7 mouse cellular contexts compared by ENCODE assay signal in genomic region chr3:87618981-87619710, GRCm38 (mm10). TPM values are rescaled to one million over a fixed set of nuclear protein-coding genes. Genes with fewer than 3 reads are reported as not detected.
DNase-seq lines count a peak whose midpoint lies in the region; ATAC-seq and TF ChIP-seq lines count a peak whose summit lies in the region.

No protein-coding gene starts in this region.

- DNase-seq in spleen, adult 2 months (ENCODE audit: low read depth in 1 of 2, low spot score in 2 of 2) = no peak
- no peak for DNase-seq in spleen, postnatal 36 days (ENCODE audit: low spot score in 2 of 2)
- no peak for DNase-seq in limb, embryonic 11.5 days (ENCODE audit: low spot score)
- no peak for DNase-seq in MN1 (ENCODE audit: low spot score)
- DNase-seq in left cerebral cortex, adult 18-20 months (ENCODE audit: low spot score in 2 of 2) = no peak

- TF ChIP-seq CTCF in spleen, adult 2 months (IDR thresholded peaks at IDR 0.05; ENCODE audit: extremely low read depth, insufficient read depth, insufficient read length, insufficient replicate concordance) = no peak

- H3K27me3 ChIP-seq in spleen, adult 2 months (ENCODE audit: control insufficient read depth, insufficient read depth, low read length) = no peaks in the 10 kb centered on the region
- H3K27me3 ChIP-seq in heart, embryonic 12.5 days (replicated peaks) = no peaks in the 10 kb centered on the region
- H3K27me3 ChIP-seq in limb, embryonic 11.5 days (ENCODE audit: control insufficient read depth, insufficient read depth, low read length) = no peaks in the 10 kb centered on the region
- H3K27me3 ChIP-seq in neural tube, embryonic 13.5 days = no peaks in the 10 kb centered on the region

- H3K27ac ChIP-seq in spleen, adult 2 months (ENCODE audit: insufficient read depth, low read length) = no peak overlapping the region
- no peak overlapping the region for H3K27ac ChIP-seq in heart, embryonic 12.5 days (ENCODE audit: poor library complexity, severe bottlenecking)
- no peak overlapping the region for H3K27ac ChIP-seq in limb, embryonic 11.5 days (replicated peaks; ENCODE audit: low read depth, low read length)
- H3K27ac ChIP-seq in neural tube, embryonic 13.5 days (replicated peaks) = no peak overlapping the region

- H3K4me3 ChIP-seq in spleen, adult 2 months (ENCODE audit: extremely low read depth, insufficient read depth, insufficient read length) = peak overlapping the region; percentile 5; the same call in 1 of the 2 replicates
- H3K4me3 ChIP-seq in heart, embryonic 12.5 days = peak overlapping the region; percentile 85
- H3K4me3 ChIP-seq in limb, embryonic 11.5 days (ENCODE audit: low read depth, low read length) = peak overlapping the region; percentile 72
- peak overlapping the region; percentile 85 for H3K4me3 ChIP-seq in neural tube, embryonic 13.5 days

- H3K9ac ChIP-seq in heart, embryonic 12.5 days = peak overlapping the region; percentile 97
- H3K9ac ChIP-seq in limb, embryonic 11.5 days (ENCODE audit: low read length) = no peak overlapping the region
- H3K9ac ChIP-seq in neural tube, embryonic 13.5 days = peak overlapping the region; percentile 88

- WGBS in spleen, adult 2 months = 76% methylated on average over 5 of the region's 5 CpGs
- 40% methylated on average over 5 of the region's 5 CpGs for WGBS in heart, embryonic 12.5 days
- 45% methylated on average over 5 of the region's 5 CpGs for WGBS in limb, embryonic 11.5 days
- WGBS in neural tube, embryonic 13.5 days = 50% methylated on average over 5 of the region's 5 CpGs

- no peaks in the 10 kb centered on the region for H3K9me3 ChIP-seq in heart, embryonic 12.5 days (replicated peaks)
- no peaks in the 10 kb centered on the region for H3K9me3 ChIP-seq in limb, embryonic 11.5 days (ENCODE audit: control insufficient read depth, low read length)
- H3K9me3 ChIP-seq in neural tube, embryonic 13.5 days = no peaks in the 10 kb centered on the region

- H3K4me2 ChIP-seq in heart, embryonic 12.5 days = peak overlapping the region; percentile 99
- H3K4me2 ChIP-seq in limb, embryonic 11.5 days (ENCODE audit: low read depth, severe bottlenecking) = peak overlapping the region; percentile 81
- peak overlapping the region; percentile 97 for H3K4me2 ChIP-seq in neural tube, embryonic 13.5 days

- no peaks in the 10 kb centered on the region for H3K36me3 ChIP-seq in spleen, adult 2 months (ENCODE audit: control insufficient read depth, insufficient read depth, low read length)
- H3K36me3 ChIP-seq in heart, embryonic 12.5 days = no peaks in the 10 kb centered on the region
- no peaks in the 10 kb centered on the region for H3K36me3 ChIP-seq in limb, embryonic 11.5 days (ENCODE audit: control insufficient read depth, insufficient read depth, low read length)
- no peaks in the 10 kb centered on the region for H3K36me3 ChIP-seq in neural tube, embryonic 13.5 days

- H3K4me1 ChIP-seq in spleen, adult 2 months (ENCODE audit: control insufficient read depth, insufficient read depth, insufficient read length) = peaks cover 13% of the 10 kb centered on the region
- peaks cover 45% of the 10 kb centered on the region for H3K4me1 ChIP-seq in heart, embryonic 12.5 days (replicated peaks)
- H3K4me1 ChIP-seq in limb, embryonic 11.5 days (ENCODE audit: control insufficient read depth, insufficient read depth, low read length) = peaks cover 23% of the 10 kb centered on the region
- H3K4me1 ChIP-seq in neural tube, embryonic 13.5 days (replicated peaks) = peaks cover 52% of the 10 kb centered on the region

- TF ChIP-seq POLR2A in spleen, adult 2 months (IDR thresholded peaks at IDR 0.05; ENCODE audit: low read depth, low read length) = no peak

- no peak for ATAC-seq in heart, embryonic 12.5 days (ENCODE audit: insufficient number of reproducible peaks, low FRiP score)
- no peak for ATAC-seq in limb, embryonic 11.5 days (ENCODE audit: insufficient number of reproducible peaks, low FRiP score, low TSS enrichment, low read depth)
- no peak for ATAC-seq in neural tube, embryonic 13.5 days (ENCODE audit: low read depth)

RNA-seq across cellular contexts. Expression of gene Arhgef11, which starts 1.8 kb away (rescaled TPM):
- 15.6 and 16.4 TPM in 2 replicates for polyA plus RNA-seq in spleen, adult 2 months (2012; rRNA removed)
- 14.2 and 15.1 TPM in 2 replicates for polyA plus RNA-seq in heart, embryonic 12.5 days (2016; fragmentation: Nextera tagmentation; extraction: Ambion mirVana)
- polyA plus RNA-seq in limb, embryonic 11.5 days (2014; fragmentation: Nextera tagmentation; extraction: Ambion mirVana) = 15.4 and 16.2 TPM in 2 replicates
- polyA plus RNA-seq in neural tube, embryonic 13.5 days (2015; fragmentation: Nextera tagmentation; extraction: Ambion mirVana) = 21.3 and 22.0 TPM in 2 replicates
- 10 to 100 TPM; 58.3 to 60.9 TPM for total RNA-seq in left cerebral cortex, adult 18-20 months (2021)

Comparison
In these comparisons a context has a peak if more than half of its experiments do, and no peak if none do; other contexts are left out.
1. H3K4me3 ChIP-seq: peak in every context shown above with its lines; median percentile 85 in heart, embryonic 12.5 days; 85 in neural tube, embryonic 13.5 days; 72 in limb, embryonic 11.5 days; 5 in spleen, adult 2 months.